Mouse (Mus musculus): ENCODE measurements at regions not wholly inside any gene's neighbourhood (a gene's known extent, or its start where the extent isn't known, plus 50 kb on each side); places are given as distances from the start of the nearest gene placed in this dataset.

- Histone ChIP-seq H3K27ac (ENCODE audit: low read depth, low read length) (no peak overlapping the region), H3K4me3 (ENCODE audit: low read depth, low read length) (no peak overlapping the region), H3K36me3 (ENCODE audit: control insufficient read depth, insufficient read depth, low read length) (no peaks in the 10 kb centered on the region), H3K27me3 (ENCODE audit: control insufficient read depth, insufficient read depth, low read length) (no peaks in the 10 kb centered on the region), H3K9me3 (ENCODE audit: control insufficient read depth, low read length) (no peaks in the 10 kb centered on the region), H3K4me2 (ENCODE audit: low read depth) (no peak overlapping the region), H3K4me1 (ENCODE audit: control insufficient read depth, insufficient read depth, low read length) (no peaks in the 10 kb centered on the region), H3K9ac (ENCODE audit: low read length) (no peak overlapping the region)
- 62% methylated on average over 12 of the region's 12 CpGs for WGBS
- ATAC-seq (ENCODE audit: insufficient read depth, low FRiP score, low TSS enrichment) = no peak
- no peak for DNase-seq (ENCODE audit: low spot score)
Measured at GRCm38 (mm10) chr1:76975077-76975945, 539.6 kb downstream of the Epha4 start.

GRCm38 (mm10) chr1:76980498-76981152 is 534.3 kb downstream of the Epha4 start:
- no peak overlapping the region for H3K9ac ChIP-seq (ENCODE audit: low read length)
- DNase-seq (ENCODE audit: low spot score) (no peak), ATAC-seq (ENCODE audit: insufficient read depth, low FRiP score, low TSS enrichment) (no peak)
- no peaks in the 10 kb centered on the region for H3K36me3 ChIP-seq (ENCODE audit: control insufficient read depth, insufficient read depth, low read length)
- 80% methylated on average over 9 of the region's 9 CpGs for WGBS
- no peaks in the 10 kb centered on the region for H3K4me1 ChIP-seq (ENCODE audit: control insufficient read depth, insufficient read depth, low read length)
- no peak overlapping the region for H3K4me2 ChIP-seq (ENCODE audit: low read depth)
- H3K27ac ChIP-seq (ENCODE audit: low read depth, low read length) = no peak overlapping the region
- no peaks in the 10 kb centered on the region for H3K9me3 ChIP-seq (ENCODE audit: control insufficient read depth, low read length)
- H3K27me3 ChIP-seq (ENCODE audit: control insufficient read depth, insufficient read depth, low read length) = no peaks in the 10 kb centered on the region
- no peak overlapping the region for H3K4me3 ChIP-seq (ENCODE audit: low read depth, low read length)

GRCm38 (mm10) chr1:76993776-76994175 is 521.1 kb downstream of the Epha4 start:
- no peaks in the 10 kb centered on the region for H3K9me3 ChIP-seq (ENCODE audit: control insufficient read depth, low read length)
- H3K27me3 ChIP-seq (ENCODE audit: control insufficient read depth, insufficient read depth, low read length) = no peaks in the 10 kb centered on the region
- ATAC-seq (ENCODE audit: insufficient read depth, low FRiP score, low TSS enrichment) (no peak), DNase-seq (ENCODE audit: low spot score) (no peak)
- H3K36me3 ChIP-seq (ENCODE audit: control insufficient read depth, insufficient read depth, low read length) = no peaks in the 10 kb centered on the region
- no peak overlapping the region for H3K27ac ChIP-seq (ENCODE audit: low read depth, low read length)
- no peak overlapping the region for H3K4me2 ChIP-seq (ENCODE audit: low read depth)
- H3K4me3 ChIP-seq (ENCODE audit: low read depth, low read length) = no peak overlapping the region
- no peak overlapping the region for H3K9ac ChIP-seq (ENCODE audit: low read length)
- 86% methylated on average over 2 of the region's 2 CpGs for WGBS
- no peaks in the 10 kb centered on the region for H3K4me1 ChIP-seq (ENCODE audit: control insufficient read depth, insufficient read depth, low read length)

DNA sequence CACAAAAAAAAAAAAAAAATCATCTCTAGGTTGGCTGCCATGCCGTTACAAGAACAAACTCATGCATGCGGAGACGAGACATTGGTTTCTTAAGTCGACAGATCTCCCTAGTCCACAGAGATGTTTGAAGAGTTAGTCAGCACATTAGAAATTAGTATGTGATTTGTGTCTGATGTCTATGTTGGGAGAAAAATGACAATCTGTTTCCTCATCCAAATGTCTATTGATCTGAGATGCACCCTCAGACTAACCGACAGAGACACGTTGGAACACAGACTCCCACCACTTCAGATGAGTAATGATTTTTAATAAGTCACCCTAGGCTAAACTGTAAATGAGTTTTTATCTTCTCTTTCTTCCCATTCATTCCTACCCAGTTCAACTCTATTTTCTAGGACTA is 506.9 kb downstream of the Epha4 start:
- no peaks in the 10 kb centered on the region for H3K9me3 ChIP-seq (ENCODE audit: control insufficient read depth, low read length)
- 89% methylated on average over 6 of the region's 6 CpGs for WGBS
- ATAC-seq (ENCODE audit: insufficient read depth, low FRiP score, low TSS enrichment) = no peak
- no peak for DNase-seq (ENCODE audit: low spot score)
- H3K36me3 ChIP-seq (ENCODE audit: control insufficient read depth, insufficient read depth, low read length) = no peaks in the 10 kb centered on the region
- H3K4me2 ChIP-seq (ENCODE audit: low read depth) = no peak overlapping the region
- H3K27ac ChIP-seq (ENCODE audit: low read depth, low read length) = no peak overlapping the region
- H3K4me3 ChIP-seq (ENCODE audit: low read depth, low read length) = no peak overlapping the region
- H3K4me1 ChIP-seq (ENCODE audit: control insufficient read depth, insufficient read depth, low read length) = no peaks in the 10 kb centered on the region
- no peak overlapping the region for H3K9ac ChIP-seq (ENCODE audit: low read length)
- H3K27me3 ChIP-seq (ENCODE audit: control insufficient read depth, insufficient read depth, low read length) = no peaks in the 10 kb centered on the region

GRCm38 (mm10) chr1:77010608-77011214 is 504.2 kb downstream of the Epha4 start:
- no peaks in the 10 kb centered on the region for H3K4me1 ChIP-seq (ENCODE audit: control insufficient read depth, insufficient read depth, low read length)

GRCm38 (mm10) chr1:77027656-77028055 is 487.2 kb downstream of the Epha4 start:
- 90% methylated on average over 4 of the region's 4 CpGs for WGBS
- Histone ChIP-seq H3K9me3 (ENCODE audit: control insufficient read depth, low read length) (no peaks in the 10 kb centered on the region), H3K36me3 (ENCODE audit: control insufficient read depth, insufficient read depth, low read length) (no peaks in the 10 kb centered on the region), H3K9ac (ENCODE audit: low read length) (no peak overlapping the region), H3K4me2 (ENCODE audit: low read depth) (no peak overlapping the region), H3K27ac (ENCODE audit: low read depth, low read length) (no peak overlapping the region), H3K4me3 (ENCODE audit: low read depth, low read length) (no peak overlapping the region), H3K4me1 (ENCODE audit: control insufficient read depth, insufficient read depth, low read length) (no peaks in the 10 kb centered on the region), H3K27me3 (ENCODE audit: control insufficient read depth, insufficient read depth, low read length) (no peaks in the 10 kb centered on the region)
- no peak for DNase-seq (ENCODE audit: low spot score)
- ATAC-seq (ENCODE audit: insufficient read depth, low FRiP score, low TSS enrichment) = no peak

More at GRCm38 (mm10) chr1:77010608-77011214, 504.2 kb downstream of the Epha4 start:
- ATAC-seq (ENCODE audit: insufficient read depth, low FRiP score, low TSS enrichment) = no peak
- no peaks in the 10 kb centered on the region for H3K9me3 ChIP-seq (ENCODE audit: control insufficient read depth, low read length)
- H3K27ac ChIP-seq (ENCODE audit: low read depth, low read length) = no peak overlapping the region
- H3K9ac ChIP-seq (ENCODE audit: low read length) = no peak overlapping the region
- H3K4me2 ChIP-seq (ENCODE audit: low read depth) = no peak overlapping the region
- no peaks in the 10 kb centered on the region for H3K27me3 ChIP-seq (ENCODE audit: control insufficient read depth, insufficient read depth, low read length)
- no peak overlapping the region for H3K4me3 ChIP-seq (ENCODE audit: low read depth, low read length)
- 59% methylated on average over 8 of the region's 8 CpGs for WGBS
- DNase-seq (ENCODE audit: low spot score) = no peak
- no peaks in the 10 kb centered on the region for H3K36me3 ChIP-seq (ENCODE audit: control insufficient read depth, insufficient read depth, low read length)

DNA sequence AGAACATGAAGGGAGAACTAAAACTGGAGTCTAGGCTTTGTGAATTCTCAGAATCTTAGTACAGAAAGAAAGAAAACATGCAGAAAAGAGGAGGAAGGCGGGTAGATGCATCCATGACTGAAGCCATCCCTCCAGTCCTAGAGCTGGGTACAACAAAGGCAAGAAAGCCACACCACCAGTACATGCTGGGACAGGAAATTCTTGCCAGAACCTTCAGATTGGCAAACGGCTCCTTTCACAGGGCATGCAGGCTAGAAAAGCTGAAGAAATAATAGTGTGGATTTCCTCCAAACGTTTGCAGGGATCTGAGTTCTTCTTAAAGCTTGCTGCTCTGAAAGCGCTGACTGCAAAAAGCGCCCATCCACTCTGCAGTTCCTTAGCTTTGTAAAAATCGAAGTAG is 486.7 kb downstream of the Epha4 start:
- no peak for DNase-seq (ENCODE audit: low spot score)
- no peak overlapping the region for H3K4me2 ChIP-seq (ENCODE audit: low read depth)
- WGBS = 86% methylated on average over 6 of the region's 6 CpGs
- H3K36me3 ChIP-seq (ENCODE audit: control insufficient read depth, insufficient read depth, low read length) = no peaks in the 10 kb centered on the region
- no peaks in the 10 kb centered on the region for H3K27me3 ChIP-seq (ENCODE audit: control insufficient read depth, insufficient read depth, low read length)
- no peak for ATAC-seq (ENCODE audit: insufficient read depth, low FRiP score, low TSS enrichment)
- no peak overlapping the region for H3K9ac ChIP-seq (ENCODE audit: low read length)
- H3K4me3 ChIP-seq (ENCODE audit: low read depth, low read length) = no peak overlapping the region
- H3K27ac ChIP-seq (ENCODE audit: low read depth, low read length) = no peak overlapping the region
- no peaks in the 10 kb centered on the region for H3K4me1 ChIP-seq (ENCODE audit: control insufficient read depth, insufficient read depth, low read length)
- H3K9me3 ChIP-seq (ENCODE audit: control insufficient read depth, low read length) = no peaks in the 10 kb centered on the region

DNA sequence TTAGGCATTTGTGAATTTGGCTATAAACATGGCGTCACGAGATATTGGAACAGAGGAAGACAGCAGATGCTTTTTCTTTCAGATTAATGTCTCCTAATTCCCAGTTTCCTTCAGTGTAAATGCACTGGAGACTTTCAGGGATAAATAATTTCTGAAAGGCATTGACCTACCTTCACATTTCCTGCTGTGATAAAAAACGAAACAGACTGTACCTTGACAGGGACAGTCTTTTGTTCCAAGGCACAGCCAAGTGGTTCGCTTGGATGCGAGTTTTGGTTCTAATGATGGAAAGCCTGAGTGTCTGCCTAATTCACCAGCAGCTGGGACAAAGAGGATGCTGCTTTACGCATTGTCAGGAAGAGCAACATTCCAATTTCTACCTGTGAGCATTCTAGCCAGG is 485.8 kb downstream of the Epha4 start:
- H3K27ac ChIP-seq (ENCODE audit: low read depth, low read length) = no peak overlapping the region
- H3K4me3 ChIP-seq (ENCODE audit: low read depth, low read length) = no peak overlapping the region
- DNase-seq (ENCODE audit: low spot score) (no peak), ATAC-seq (ENCODE audit: insufficient read depth, low FRiP score, low TSS enrichment) (no peak)
- no peaks in the 10 kb centered on the region for H3K27me3 ChIP-seq (ENCODE audit: control insufficient read depth, insufficient read depth, low read length)
- WGBS = 90% methylated on average over 6 of the region's 6 CpGs
- H3K9ac ChIP-seq (ENCODE audit: low read length) = no peak overlapping the region
- H3K4me2 ChIP-seq (ENCODE audit: low read depth) = no peak overlapping the region
- H3K9me3 ChIP-seq (ENCODE audit: control insufficient read depth, low read length) = no peaks in the 10 kb centered on the region
- H3K4me1 ChIP-seq (ENCODE audit: control insufficient read depth, insufficient read depth, low read length) = no peaks in the 10 kb centered on the region
- H3K36me3 ChIP-seq (ENCODE audit: control insufficient read depth, insufficient read depth, low read length) = no peaks in the 10 kb centered on the region

Measured in neural tube, embryonic 11.5 days (tissue).